Mouse (Mus musculus) brain, embryonic 14.5 days (tissue): ENCODE measurements around the gene Prickle2.

Experiments
- CTCF ChIP-seq: fragments of 200-500 bp; IDR thresholded peaks from 2 replicates; pipeline ENCODE4 v1.5.1; 2012; ENCODE audit warnings: inconsistent platforms, mild to moderate bottlenecking, moderate library complexity, borderline replicate concordance; ENCODE audit not compliant: insufficient read depth, insufficient read length; ENCODE audit errors: extremely low read depth
- POLR2A ChIP-seq: fragments of 200-500 bp; IDR thresholded peaks from 2 replicates; pipeline ENCODE4 v1.6.1; 2012; ENCODE audit warnings: mild to moderate bottlenecking, inconsistent platforms, borderline replicate concordance; ENCODE audit not compliant: poor library complexity, insufficient read depth, insufficient read length, severe bottlenecking; ENCODE audit errors: extremely low read depth

GRCm38 (mm10) chr6:92706145-92706466 lies at the start of gene Prickle2:
- TF ChIP-seq CTCF (no peak), POLR2A (peak; percentile 33; the same call in 1 of the 2 replicates)
